Mouse (Mus musculus) ES-Bruce4 (cell line): ENCODE measurements around the gene Alg9. TPM values are rescaled to one million over a fixed set of nuclear protein-coding genes. Genes with fewer than 3 reads are reported as not detected.

Source experiments
- H3K27ac ChIP-seq: 2 replicates; pipeline ENCODE4 v1.5.1; 2012; ENCODE audit warnings: low read length, inconsistent platforms; ENCODE audit not compliant: insufficient read depth
- H3K27me3 ChIP-seq: 2 replicates; pipeline ENCODE4 v1.6.1; 2012; ENCODE audit warnings: mild to moderate bottlenecking, low read length, inconsistent platforms; ENCODE audit not compliant: control insufficient read depth, poor library complexity, insufficient read depth, severe bottlenecking
- H3K36me3 ChIP-seq: 2 replicates; pipeline ENCODE4 v1.6.1; 2012; ENCODE audit warnings: inconsistent platforms, mild to moderate bottlenecking, low read length, moderate library complexity; ENCODE audit not compliant: control insufficient read depth, poor library complexity, insufficient read depth, severe bottlenecking
- H3K4me1 ChIP-seq: one replicate; pipeline ENCODE4 v1.8.1; 2011; ENCODE audit warnings: low read length; ENCODE audit not compliant: control insufficient read depth, insufficient read depth
- H3K4me3 ChIP-seq: 2 replicates; pipeline ENCODE4 v1.5.1; 2011; ENCODE audit warnings: low read depth, mild to moderate bottlenecking, low read length
- H3K9ac ChIP-seq: 2 replicates; pipeline ENCODE4 v1.6.1; 2012; ENCODE audit warnings: low read depth, mild to moderate bottlenecking, inconsistent platforms; ENCODE audit not compliant: poor library complexity, severe bottlenecking
- H3K9me3 ChIP-seq: replicated peaks from 2 replicates; pipeline ENCODE4 v1.6.1; 2012; ENCODE audit warnings: mild to moderate bottlenecking, low read length, inconsistent platforms; ENCODE audit not compliant: control insufficient read depth, poor library complexity, insufficient read depth, severe bottlenecking
- CTCF ChIP-seq: IDR thresholded peaks from one replicate; pipeline ENCODE4 v1.8.1; 2011; ENCODE audit warnings: low read depth, low read length
- EP300 ChIP-seq: IDR thresholded peaks from 2 replicates; pipeline ENCODE4 v1.6.1; 2011; ENCODE audit warnings: low read depth, low read length; ENCODE audit not compliant: insufficient read depth
- POLR2A ChIP-seq: IDR thresholded peaks from one replicate; pipeline ENCODE4 v1.8.1; 2011; ENCODE audit warnings: low read length; ENCODE audit not compliant: insufficient read depth
- polyA plus RNA-seq: library from polyadenylated mRNA; stranded (reverse); fragments of >200 nt; gene quantifications from 2 replicates; pipeline ENCODE4 v1.2.4, GENCODE M21; 2011; ENCODE audit warnings: low read depth; ENCODE audit not compliant: missing spikeins, insufficient read depth, insufficient read length

The Alg9 gene
- polyA plus RNA-seq, 1 experiment: 23.5 TPM

GRCm38 (mm10) chr9:50854376-50854775, 79.6 kb downstream of the Alg9 start:
- Histone ChIP-seq H3K27me3 (no peaks in the 10 kb centered on the region), H3K36me3 (peaks cover 6% of the 10 kb centered on the region), H3K4me1 (no peaks in the 10 kb centered on the region), H3K27ac (0 out of 2 replicates have a peak overlapping the region, but pooled peaks have one; percentile 2), H3K4me3 (no peak overlapping the region), H3K9me3 (no peaks in the 10 kb centered on the region), H3K9ac (no peak overlapping the region)
- TF ChIP-seq POLR2A: no peak
- no peak for TF ChIP-seq EP300
- TF ChIP-seq CTCF: no peak

- Histone ChIP-seq H3K27me3 (no peaks in the 10 kb centered on the region), H3K9ac (no peak overlapping the region), H3K27ac (no peak overlapping the region), H3K36me3 (peaks cover 15% of the 10 kb centered on the region), H3K4me3 (no peak overlapping the region), H3K4me1 (no peaks in the 10 kb centered on the region), H3K9me3 (no peaks in the 10 kb centered on the region)
- TF ChIP-seq CTCF: no peak
- TF ChIP-seq EP300: no peak
- TF ChIP-seq POLR2A: no peak
Observed at GRCm38 (mm10) chr9:50855133-50855766, 80.4 kb downstream of the Alg9 start.

GRCm38 (mm10) chr9:50855780-50856179, 81.0 kb downstream of the Alg9 start:
- H3K4me3 ChIP-seq: no peak overlapping the region
- peaks cover 20% of the 10 kb centered on the region for H3K36me3 ChIP-seq
- H3K4me1 ChIP-seq: no peaks in the 10 kb centered on the region
- H3K9me3 ChIP-seq: no peaks in the 10 kb centered on the region
- TF ChIP-seq CTCF (no peak), EP300 (no peak), POLR2A (no peak)
- H3K9ac ChIP-seq: peak overlapping the region; percentile 90
- H3K27ac ChIP-seq: peak overlapping the region; percentile 22
- no peaks in the 10 kb centered on the region for H3K27me3 ChIP-seq

- H3K36me3 ChIP-seq: peaks cover 28% of the 10 kb centered on the region
- peak overlapping the region; percentile 90 for H3K4me3 ChIP-seq
- H3K27me3 ChIP-seq: no peaks in the 10 kb centered on the region
- no peaks in the 10 kb centered on the region for H3K9me3 ChIP-seq
- H3K27ac ChIP-seq: peak overlapping the region; percentile 22
- TF ChIP-seq POLR2A: peak; percentile 70
- no peak for TF ChIP-seq EP300
- TF ChIP-seq CTCF: no peak
- H3K9ac ChIP-seq: peak overlapping the region; percentile 90
- H3K4me1 ChIP-seq: no peaks in the 10 kb centered on the region
Observed at GRCm38 (mm10) chr9:50856341-50857081, 81.7 kb downstream of the Alg9 start.

DNA sequence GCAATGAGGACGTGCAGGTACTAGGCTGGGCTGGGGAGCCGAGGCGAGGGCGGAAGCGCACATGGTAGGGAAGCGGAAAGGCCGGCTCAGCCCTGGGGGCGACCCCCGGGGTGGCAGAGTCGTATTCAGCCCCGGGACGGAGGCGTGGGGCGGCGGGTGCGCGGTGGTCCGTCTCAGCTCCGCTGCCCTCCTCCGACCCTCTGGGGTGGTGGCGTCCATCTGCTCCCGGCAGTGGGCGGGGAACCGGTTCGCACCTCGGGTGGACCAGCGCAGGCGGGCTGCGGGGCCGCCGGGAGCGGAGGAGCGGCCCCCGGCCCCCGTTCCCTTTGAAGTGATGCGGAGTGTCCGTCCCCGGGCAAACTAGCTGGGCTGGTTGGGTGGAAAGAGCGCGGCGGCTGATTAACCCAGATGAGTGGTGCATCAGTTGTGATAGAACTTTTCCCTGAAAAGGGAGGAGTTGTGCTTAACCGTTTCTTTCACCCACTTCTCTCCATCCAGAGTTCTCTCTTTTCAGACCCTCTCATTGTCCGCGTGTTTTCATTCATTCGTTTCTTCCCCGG, 82.3 kb downstream of the Alg9 start:
- TF ChIP-seq POLR2A: no peak
- no peak for TF ChIP-seq CTCF
- no peak for TF ChIP-seq EP300
- H3K9ac ChIP-seq: peak overlapping the region; percentile 90
- no peaks in the 10 kb centered on the region for H3K4me1 ChIP-seq
- no peak overlapping the region for H3K27ac ChIP-seq
- no peaks in the 10 kb centered on the region for H3K9me3 ChIP-seq
- peak overlapping the region; percentile 90 for H3K4me3 ChIP-seq
- H3K36me3 ChIP-seq: peaks cover 34% of the 10 kb centered on the region
- no peaks in the 10 kb centered on the region for H3K27me3 ChIP-seq

DNA sequence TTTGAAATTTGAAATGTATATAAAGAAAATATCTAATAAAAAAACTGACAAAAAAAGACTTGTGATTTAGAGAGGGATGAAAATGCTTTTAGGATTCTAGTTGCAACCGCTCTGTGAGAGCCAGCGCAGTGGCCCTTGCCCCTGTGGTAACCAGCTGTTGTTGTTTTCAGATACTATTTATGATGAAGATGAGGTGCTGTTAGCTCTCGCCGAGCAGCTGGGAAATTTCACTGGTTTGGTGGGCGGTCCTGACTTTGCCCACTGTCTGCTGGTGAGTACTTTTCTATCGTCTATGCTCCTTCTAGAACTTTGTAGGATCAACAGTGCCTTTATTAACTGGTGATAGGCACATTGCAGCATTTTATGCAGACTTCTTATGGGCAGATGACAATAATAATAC, 83.9 kb downstream of the Alg9 start:
- no peaks in the 10 kb centered on the region for H3K9me3 ChIP-seq
- no peaks in the 10 kb centered on the region for H3K27me3 ChIP-seq
- H3K27ac ChIP-seq: no peak overlapping the region
- no peaks in the 10 kb centered on the region for H3K4me1 ChIP-seq
- H3K4me3 ChIP-seq: no peak overlapping the region
- H3K36me3 ChIP-seq: peaks cover 48% of the 10 kb centered on the region
- H3K9ac ChIP-seq: no peak overlapping the region
- TF ChIP-seq CTCF: no peak
- no peak for TF ChIP-seq POLR2A
- TF ChIP-seq EP300: no peak
